Mouse (Mus musculus) thymus, adult 2 months (tissue): ENCODE results near the gene Zbtb38.

Source experiments
- CTCF ChIP-seq: fragments of 200-500 bp; IDR thresholded peaks from 2 replicates; pipeline ENCODE4 v1.5.1; 2012; ENCODE audit warnings: mild to moderate bottlenecking, control low read depth, low read length, moderate library complexity, borderline replicate concordance; ENCODE audit not compliant: control insufficient read depth, poor library complexity, insufficient read depth; ENCODE audit errors: extremely low read depth
- POLR2A ChIP-seq: fragments of 200-500 bp; IDR thresholded peaks from 2 replicates; pipeline ENCODE4 v1.6.1; 2012; ENCODE audit warnings: mild to moderate bottlenecking, low read length, control low read depth, moderate library complexity; ENCODE audit not compliant: control insufficient read depth, poor library complexity, insufficient read depth; ENCODE audit errors: extremely low read depth

GRCm38 (mm10) chr9:96754625-96754969 is 2.0 kb upstream of the Zbtb38 start:
- TF ChIP-seq CTCF, result no peak
- no peak for TF ChIP-seq POLR2A
